Mouse (Mus musculus) left cerebral cortex, adult 18-20 months (tissue): ENCODE measurements around the gene Nfic. TPM values are rescaled to one million over a fixed set of nuclear protein-coding genes. Genes with fewer than 3 reads are reported as not detected.

Experiments used
- DNase-seq, 2 experiments: peaks; one replicate each; pipeline ENCODE4 v3.0.0; 2021 to 2022; ENCODE audit warnings: low spot score in 2 of 2, mixed read lengths in 1 of 2
- total RNA-seq, 2 experiments: library from RNA; stranded (reverse); gene quantifications; 2 replicates each; pipeline ENCODE4 v1.2.3; 2021

Nfic gene
- total RNA-seq, 2 experiments from 2014 or later = 84.7 to 91.7 TPM

DNA sequence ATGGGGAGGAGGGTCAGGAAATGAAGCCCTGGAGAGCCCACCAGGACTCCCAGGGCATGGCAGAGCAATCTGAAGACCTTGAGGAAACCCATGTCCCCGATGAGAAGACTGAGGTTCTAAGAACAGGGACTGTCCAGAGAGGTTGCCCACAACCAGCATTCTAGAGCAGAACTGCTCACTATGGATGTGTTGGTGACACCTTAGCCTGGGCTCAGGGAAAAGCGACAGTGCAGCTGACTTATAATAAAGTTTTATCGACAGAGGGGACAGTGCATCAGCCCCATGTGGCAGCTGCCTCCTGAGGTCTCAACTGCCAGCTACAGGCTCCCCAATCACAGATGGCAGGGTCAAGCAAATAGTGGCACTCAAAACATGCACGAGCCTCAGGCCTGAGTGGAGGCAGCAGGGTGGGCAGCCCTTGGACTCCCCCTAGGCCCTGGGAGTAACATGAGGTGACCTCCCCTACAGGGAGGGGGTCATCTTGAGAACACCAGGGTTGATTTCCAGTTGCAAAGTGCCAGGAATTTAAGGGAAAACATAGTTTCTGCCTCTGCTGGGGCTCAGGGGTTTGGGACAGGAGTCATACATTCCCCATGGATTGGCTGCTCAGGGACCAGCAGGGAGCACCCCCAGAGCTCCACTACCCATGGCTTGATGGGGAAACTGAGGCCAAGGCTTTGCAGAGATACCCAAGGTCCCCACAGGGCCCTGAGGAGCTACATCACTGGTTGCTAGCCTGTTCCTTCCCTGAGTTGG lies 34.2 kb downstream of the Nfic start:
- peak in 1 of 2 experiments; percentile 1 for DNase-seq

DNA sequence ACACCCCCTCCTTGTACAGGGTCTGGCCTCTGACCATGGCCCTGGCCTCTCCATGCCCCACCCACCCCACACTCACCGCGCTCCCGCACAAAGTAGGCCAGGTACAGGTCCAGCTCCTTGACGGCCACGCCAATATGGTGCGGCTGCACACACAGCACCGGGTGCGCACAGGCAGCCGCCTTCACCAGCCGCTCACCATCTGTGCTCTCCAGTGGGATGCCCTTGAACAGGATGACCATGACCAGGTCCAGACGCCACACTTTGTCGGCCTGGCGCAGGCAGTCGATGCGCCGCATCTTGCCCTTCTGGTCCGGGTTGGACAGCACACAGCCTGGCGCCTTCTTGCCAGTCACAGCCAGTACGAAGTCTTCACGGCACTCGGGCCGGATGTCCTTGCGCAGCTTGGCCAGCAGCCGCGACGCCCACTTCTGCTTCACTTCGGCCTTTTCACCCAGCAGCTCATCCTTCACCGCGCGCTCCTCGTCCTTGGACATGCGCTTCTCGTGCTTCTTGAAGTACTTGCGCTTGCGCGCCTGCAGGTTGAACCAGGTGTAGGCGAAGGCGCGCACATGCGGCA lies 35.2 kb downstream of the Nfic start:
- DNase-seq = peak in 1 of 2 experiments; percentile 5

DNA sequence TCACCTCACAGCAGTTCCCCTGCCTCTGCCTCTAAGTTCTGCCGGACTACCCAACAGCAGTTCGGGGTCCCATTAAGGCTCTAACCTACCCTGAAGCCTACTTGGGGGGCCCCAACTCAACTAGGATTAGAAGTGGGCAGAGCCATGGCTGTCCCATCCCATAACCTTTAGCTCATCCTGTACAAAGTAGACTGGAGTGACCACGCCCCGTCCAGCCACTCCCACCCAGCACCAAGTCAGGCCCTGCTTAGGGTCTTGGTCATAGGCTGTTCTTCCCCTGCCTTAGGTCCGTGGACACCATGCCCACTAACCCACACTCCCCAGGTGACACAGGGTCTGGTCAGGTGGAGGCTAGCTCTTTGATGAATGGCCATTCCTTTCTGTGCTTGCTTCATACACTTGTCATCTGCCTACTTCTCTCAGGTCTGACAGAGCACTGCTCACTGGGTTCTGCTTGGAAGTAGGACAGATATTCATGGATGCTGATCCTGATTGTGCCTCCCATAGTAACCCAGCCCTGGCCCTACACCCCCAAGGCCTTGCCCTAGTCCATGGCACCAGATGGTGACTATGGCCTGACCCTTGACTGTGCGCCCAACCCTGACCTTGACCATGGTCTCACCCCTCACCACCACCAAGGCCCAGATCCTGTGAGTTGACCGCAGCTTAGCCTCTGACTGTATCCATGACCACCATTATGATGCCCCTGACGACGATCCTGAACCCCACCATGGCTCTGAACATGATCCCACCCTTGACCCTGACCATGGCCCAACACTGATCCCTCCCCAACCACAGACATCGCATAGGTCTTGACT lies 36.1 kb downstream of the Nfic start:
- no peak for DNase-seq

DNA sequence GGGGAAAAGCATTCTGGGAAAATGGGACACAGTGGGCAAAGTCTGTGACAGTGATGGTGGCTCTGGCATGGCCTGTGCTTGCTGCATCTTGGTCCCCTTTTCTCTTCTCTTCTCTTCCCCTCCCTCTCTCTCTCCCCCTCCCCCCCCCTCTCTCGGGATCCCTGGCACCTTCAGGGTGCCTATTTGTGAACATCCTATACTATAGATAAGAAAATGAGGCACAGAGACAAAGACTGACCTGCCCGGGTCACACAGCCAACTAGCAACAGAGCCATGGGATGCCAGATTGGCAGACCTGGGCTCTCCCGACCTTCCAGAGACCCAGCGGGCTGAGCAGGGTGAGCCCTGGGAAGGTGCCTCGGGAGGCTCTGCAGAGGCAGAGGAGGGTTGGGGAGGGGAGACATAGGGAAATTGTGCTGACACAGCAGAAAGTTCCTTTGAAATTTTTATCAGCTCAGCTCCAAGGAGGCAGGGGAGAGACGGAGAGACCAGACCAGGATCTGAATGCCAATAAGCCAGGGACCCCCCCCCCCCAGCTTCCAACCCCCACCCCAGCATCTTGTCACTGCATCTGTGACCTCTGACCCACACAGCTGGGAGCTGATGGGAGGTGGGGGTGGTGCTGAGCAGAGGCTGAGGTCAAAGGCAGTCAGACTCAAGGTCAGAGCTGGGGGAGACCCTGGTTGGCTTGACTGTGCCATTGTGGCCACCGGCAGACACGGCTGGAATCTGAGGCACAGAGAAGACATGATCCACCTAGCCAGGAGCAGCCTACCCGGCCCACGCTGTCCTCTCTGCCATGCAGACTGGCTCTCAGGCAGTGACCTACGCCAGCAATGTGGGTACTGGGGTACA lies 37.0 kb downstream of the Nfic start:
- DNase-seq = no peak

DNA sequence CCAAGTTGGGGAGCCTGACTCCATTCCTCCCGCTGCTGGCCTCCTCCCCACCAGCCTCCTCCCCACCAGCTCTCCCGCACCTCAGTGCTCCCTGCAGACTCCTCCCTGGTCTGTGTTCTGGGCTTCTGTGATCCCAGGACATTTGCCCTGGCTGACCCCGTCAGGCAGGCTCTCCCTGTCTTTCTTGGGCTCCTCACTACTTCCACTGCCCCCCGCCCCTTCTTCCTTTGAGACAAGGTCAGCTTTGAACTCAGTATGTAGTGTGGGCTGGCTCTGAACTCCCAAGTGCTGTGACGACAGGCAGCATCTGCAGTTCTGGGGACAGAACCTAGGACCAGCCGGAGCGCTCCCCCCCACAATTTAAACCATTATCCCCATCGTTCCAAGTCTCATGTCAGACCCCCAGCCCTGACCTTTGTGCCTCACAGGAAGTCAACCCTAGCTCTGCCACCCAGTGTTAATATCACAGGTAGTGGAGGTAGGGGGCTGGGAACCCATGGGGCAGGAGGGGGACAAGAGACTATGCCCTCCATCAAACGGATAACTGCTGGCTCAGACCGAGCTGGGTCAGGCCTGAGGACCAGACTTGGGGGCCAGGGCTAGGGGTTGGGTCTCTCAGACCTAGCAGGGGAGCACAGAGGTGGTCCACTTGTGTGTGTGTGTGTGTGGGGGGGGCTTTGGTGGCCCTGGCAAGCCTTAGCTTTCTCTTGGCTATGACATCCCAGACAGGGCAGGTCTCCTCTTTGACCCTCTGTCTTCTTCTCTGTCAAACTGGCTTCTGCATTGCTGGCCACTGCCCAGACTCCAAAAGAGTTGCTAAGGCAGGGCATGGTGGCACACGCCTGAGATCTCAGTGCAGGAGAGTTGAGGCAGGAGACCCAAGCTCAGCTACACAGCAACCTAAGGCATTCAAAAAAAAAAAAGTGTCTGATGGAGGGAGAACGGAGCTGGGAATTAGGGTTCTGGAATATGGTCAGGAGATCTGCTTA lies 37.9 kb downstream of the Nfic start:
- DNase-seq = no peak

DNA sequence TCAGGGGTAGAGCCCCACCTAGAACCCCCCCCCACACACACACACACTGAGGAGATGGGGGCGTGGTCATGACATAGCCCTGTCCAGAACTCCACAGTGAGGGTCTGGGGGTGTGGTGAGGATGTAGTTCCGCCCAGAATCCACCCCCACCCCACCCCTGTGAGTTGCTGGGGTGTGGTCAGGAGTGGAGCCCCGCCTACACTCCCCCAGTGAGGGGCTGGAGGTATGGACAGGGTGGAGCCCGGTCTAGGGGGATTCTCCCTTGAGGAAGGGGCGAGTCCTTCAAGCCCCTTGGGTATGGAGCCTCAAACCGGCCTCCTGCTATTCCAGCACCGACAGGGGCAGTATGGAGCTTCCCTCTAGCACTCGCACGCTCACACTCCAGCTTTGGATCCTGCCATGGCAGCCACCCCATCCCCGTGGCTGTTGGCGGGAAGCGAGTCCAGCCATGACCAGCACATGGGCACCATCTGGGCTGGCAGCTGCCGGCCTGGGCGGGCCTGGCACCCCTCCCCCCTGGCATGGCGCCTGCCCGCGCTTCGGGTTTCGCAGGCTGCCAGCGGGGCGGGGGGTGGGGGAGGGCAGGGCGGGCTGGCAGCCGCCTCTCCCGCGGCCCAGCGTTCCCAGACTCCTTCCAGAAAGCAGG lies 38.7 kb downstream of the Nfic start:
- peak; percentile 88 to 92 for DNase-seq

DNA sequence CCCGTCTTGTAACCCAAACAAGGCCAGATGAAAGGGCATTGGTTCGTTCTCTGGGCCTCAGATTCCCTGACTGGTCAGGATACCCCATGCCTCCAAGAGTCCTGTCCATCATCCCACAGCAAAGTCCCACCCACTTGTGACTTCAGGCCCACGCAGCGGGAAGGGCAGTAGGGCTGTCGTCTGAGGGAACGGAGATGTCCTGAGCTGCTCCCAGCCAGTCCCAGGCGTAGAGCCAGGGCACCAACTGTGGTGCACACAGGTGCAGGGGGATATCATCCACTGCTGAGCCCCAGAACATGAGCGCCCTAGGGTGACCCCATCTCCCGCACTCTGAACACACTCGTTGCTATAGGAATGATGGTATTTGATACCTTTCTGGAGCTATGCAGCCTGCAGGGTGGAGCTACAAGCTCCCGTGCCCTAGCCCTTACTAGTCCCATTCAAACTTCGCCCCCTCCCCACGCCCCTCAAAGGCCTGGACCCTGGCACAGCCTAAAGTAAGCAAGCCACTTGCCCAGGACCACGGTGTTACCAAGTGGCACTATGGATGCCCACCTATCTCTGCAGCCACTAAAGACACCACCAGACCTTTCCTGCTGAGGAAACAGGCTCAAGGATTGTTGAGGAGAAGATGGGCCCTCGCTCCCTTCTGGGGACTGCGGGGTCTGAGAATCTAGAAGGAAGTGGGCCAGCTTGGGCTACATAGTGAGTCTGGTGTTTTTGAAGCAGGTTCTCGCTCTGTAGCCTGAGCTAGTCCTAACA lies 39.7 kb downstream of the Nfic start:
- DNase-seq = no peak

DNA sequence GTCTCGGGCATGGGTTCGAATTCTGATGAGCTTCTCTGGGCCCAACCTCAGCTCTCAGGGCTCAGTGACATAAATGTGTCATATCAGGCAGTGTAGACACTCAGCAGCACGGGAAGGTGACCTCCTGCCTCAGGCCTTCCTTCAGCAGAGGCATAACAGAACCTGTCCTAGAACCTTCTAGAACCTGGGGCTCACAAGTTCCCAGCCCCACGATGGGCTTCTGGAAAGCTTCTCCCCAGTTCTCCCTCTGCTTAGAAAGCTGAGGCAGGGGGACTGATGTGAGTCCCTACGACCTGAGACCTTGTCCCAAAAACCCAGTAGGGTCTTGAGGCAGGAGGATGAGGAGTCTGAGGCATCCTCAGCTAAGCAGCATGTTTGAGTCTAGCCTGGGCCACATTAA lies 40.3 kb downstream of the Nfic start:
- DNase-seq = no peak

DNA sequence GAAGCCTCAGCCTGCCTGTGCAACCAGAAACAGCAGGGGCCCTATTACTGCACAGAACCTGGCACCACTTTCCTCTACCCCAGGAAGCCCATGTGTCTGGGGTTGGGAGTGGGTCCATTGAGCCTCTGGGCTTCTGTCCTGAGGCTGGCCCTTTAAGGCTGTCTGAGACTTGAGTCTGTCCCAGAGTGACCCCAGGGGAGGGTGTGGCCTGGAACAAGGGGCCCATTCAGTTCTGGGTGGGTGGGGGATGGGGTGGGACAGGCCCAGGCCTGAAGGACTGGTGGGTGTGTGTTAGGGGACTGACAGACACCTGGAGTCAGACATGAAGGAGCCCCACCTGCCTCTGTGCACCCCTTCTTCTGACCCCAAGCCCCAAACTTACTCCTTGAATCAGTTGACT lies 40.8 kb downstream of the Nfic start:
- DNase-seq = no peak

DNA sequence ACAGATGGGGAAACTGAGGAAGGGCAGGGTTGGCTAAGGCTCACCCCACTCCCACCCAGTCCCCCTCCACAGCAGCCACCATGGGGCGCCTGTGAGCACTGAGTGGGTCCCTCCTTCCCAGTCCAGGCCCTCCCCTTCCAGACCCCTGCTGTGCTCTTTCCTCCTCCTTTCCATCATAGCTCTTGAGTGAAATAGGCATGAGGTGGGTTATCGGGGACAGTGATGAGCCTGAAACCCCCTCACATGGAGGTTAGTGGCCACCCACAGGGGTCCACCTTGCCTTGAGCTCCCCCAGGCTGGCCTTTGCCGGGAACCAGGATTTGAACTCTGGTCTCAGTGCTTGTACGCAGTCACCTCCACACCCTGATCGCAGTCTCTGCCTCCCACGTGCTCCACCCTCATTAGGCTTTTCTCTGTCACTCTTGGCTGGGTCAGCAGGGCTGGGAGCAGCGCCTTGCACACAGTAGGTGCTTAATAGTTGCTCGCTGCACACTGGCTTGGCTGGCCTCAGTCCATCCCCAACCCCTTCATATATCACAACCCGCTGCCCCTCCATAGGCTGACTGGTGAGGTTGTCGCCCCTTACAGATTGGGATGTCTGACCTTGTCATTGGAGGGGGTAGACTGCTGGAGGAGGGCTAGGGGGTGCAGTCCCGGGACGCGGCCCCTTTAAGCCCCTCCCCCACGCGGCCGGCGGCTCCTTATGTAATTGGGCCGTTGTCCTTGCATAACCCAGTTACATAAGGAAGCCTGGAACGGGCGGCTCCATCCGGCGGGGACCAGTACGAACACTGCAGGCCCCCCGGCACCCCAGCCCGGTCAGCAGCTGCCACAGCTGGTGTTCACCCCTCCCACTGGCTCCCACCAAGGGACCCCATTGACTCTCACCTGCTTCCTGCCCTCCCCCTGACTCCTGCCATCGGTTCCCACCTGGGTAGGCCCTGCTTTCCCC lies 41.8 kb downstream of the Nfic start:
- DNase-seq = peak; percentile 77 to 78

DNA sequence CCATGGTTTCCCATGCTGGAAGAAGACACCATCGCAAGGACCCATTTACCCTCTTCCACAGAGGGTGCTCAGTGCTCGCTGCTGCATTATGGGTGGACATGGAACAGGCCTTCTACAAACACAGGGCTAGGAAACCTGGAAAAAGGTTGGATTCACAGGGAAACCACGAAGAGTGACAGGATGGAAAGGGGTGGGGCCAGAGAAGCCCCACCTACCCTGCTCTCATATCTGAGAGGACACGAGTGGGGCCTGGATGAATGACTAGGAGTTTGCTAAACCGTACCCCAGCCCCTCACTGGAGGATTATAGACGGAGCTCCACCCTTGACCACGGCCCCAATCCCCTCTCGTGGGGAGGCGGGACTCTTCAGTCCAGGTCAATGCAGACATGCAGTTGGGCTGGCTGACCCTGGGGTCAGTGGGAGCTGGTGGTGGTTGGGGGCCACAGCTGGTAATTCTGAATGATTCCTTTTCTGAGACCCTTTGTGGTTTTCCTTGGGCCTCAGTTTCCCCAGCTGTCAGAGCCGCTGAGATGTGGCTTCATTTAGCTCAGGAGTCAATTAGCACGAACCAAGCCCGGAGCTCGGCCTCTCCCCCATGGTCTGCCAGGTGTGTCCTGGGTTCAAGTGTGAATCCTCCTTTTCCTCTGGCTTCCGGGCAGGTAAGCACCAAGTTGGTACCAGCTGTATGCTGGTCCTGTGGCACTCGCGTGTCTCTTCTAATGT lies 42.7 kb downstream of the Nfic start:
- DNase-seq = no peak

DNA sequence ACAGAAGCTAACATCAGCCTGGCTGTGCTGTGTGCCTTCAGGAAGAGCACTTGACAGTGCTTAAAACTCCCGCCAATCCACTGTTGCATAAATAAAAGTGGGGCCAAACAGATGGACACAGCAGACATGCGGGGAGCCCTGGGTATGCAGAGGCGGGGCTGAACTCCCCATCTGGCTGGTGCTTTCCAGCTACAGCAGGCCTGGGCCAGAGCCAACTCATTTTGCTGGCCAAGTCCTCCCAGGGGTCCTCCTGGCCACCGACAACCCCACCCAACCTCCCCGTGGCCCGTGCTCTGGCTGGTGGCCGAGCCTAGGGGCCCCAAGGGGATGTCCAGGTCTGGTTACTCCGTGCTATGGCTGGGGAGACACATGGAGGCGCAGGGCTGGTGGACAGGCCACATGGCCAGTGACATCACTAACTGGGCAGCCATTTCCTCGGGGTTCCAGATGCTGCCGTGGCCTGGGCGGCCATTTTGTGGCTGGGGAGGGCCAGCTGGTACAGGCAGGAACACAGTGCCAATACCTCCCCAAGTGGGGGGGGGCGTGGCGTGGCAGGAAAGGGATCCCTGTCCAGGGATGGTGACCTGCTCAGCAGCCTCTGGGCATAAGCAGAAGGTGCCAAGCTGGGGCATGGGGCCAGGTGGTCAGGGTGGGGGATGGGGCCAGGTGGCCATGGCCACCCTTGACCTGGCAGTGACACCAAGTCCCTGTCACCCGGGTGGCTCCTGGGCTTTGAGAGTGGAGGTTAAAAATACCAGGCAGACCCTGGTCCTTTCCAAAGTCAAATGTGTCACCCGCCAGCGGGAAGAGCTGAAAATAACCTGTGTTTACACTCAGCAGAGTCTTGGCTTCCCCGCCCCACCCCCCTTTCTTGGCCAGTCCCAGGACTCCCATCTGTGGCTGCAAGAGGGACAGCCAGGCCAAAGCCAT lies 43.7 kb downstream of the Nfic start:
- DNase-seq = peak; percentile 67 to 74

DNA sequence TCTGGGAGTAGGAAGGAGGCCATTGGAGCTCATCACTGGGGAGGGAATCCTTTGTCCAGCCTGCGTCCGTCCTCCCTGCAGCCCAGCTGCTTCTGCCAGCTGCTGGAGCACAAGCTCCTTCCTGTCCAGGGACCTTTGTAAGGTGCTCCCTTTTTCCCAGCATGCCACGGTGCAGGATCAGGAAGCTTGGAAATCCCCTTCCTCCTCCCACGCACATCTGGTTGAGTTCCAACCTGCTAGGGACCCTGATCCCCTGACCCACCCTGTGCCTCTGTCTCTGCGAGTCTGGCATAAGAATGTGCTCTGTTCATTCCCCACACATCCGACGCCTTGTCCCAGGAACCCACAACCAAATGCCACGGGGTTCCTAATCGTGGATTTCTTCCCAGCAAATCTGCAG lies 44.5 kb downstream of the Nfic start:
- no peak for DNase-seq

DNA sequence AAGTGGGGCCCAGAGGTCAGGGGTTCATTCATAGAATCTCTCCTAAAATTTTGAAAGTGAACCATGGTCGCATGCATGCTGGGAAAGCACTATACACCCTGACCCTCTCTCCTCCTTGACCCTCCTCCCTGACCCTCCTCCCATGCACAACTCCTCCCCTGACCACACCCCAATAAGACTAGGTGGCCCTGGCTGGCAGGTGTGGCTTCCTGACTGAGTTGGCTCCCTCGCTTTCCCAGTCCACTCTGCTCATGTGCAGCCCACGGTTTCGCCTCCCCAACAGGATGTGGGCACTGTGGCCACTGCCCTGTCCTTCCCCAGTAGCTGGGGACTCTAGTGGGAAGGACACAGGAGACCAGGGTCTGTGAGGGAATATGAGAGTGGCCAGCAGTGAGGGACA lies 45.1 kb downstream of the Nfic start:
- no peak for DNase-seq

DNA sequence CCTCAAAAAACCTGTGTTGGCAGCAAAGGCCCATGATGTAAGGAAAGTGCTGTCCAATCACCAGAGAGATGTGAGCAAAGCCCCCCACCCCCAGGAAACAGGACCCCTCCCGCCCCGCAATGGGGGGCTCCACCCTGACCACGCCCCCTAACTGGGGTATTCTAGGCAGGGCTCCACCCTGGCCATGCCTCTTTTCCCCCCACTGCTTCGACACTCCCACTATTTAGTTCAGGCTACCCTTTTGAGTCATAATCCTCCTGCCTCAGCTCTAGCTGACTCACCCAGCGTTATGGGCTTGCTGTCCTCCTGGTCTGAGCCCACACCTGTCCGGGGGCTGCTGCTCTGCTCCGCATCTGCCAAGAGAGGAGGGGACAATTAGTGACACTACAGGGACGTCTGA lies 46.1 kb downstream of the Nfic start:
- DNase-seq = no peak

DNA sequence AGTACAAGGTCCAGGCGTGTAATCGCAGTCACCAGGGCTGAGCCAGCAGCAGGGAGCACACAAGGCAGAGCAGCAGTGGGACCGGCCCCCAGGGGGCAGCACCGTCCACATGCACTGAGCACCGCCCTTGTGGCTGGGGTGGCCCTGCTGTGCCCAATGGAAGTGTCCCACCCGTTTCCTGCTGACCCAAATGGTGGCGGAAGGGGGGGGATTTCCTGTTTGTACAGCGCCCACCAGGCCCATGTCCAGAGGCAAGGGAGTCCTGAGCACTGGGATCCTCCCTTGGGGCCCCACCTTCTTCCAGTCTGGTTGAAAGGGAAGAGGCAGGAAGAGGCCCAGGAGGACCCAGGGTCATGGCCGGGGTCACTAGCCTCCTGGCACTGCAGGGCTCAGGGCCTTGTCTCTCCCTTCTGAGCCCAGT lies 46.6 kb downstream of the Nfic start:
- peak; percentile 65 to 70 for DNase-seq
